In genomic region chr12:69214393-69214792, GRCm38 (mm10) we compare ENCODE assay signal across 15 mouse cellular contexts. TPM values are rescaled to one million over a fixed set of nuclear protein-coding genes. Genes with fewer than 3 reads are reported as not detected.
"Had no signal": no experiment of that assay in that cellular context is flagged by ENCODE, and none has a peak within 500 bp of the region (broad histone marks: within the 10 kb centered on the region; RNA-seq: fewer than 3 reads in every experiment).

No protein-coding gene starts in this region.

- H3K9ac ChIP-seq: liver, embryonic 12.5 days; liver, embryonic 15.5 days; lung, embryonic 15.5 days; midbrain, embryonic 12.5 days; midbrain, embryonic 15.5 days; neural tube, embryonic 12.5 days; neural tube, embryonic 15.5 days; stomach, embryonic 15.5 days had no signal

- H3K4me1 ChIP-seq: liver, embryonic 12.5 days; liver, embryonic 15.5 days; lung, embryonic 15.5 days; midbrain, embryonic 12.5 days; midbrain, embryonic 15.5 days; neural tube, embryonic 12.5 days; neural tube, embryonic 15.5 days; stomach, embryonic 15.5 days had no signal

- H3K4me3 ChIP-seq: liver, embryonic 12.5 days; liver, embryonic 15.5 days; lung, embryonic 15.5 days; midbrain, embryonic 12.5 days; midbrain, embryonic 15.5 days; neural tube, embryonic 12.5 days; neural tube, embryonic 15.5 days; stomach, embryonic 15.5 days had no signal

- ATAC-seq: liver, embryonic 12.5 days; midbrain, embryonic 15.5 days had no signal

- H3K27ac ChIP-seq: liver, embryonic 12.5 days; liver, embryonic 15.5 days; lung, embryonic 15.5 days; midbrain, embryonic 12.5 days; midbrain, embryonic 15.5 days; neural tube, embryonic 12.5 days; neural tube, embryonic 15.5 days; stomach, embryonic 15.5 days had no signal

- DNase-seq: kidney, adult 9 months; kidney, postnatal 14 days; kidney, postnatal 4 days; spleen, adult 18-20 months; thymus, adult 18-20 months; thymus, postnatal 36 days had no signal

- H3K4me2 ChIP-seq: liver, embryonic 12.5 days; liver, embryonic 15.5 days; lung, embryonic 15.5 days; midbrain, embryonic 12.5 days; midbrain, embryonic 15.5 days; neural tube, embryonic 12.5 days; neural tube, embryonic 15.5 days; stomach, embryonic 15.5 days had no signal

- H3K27me3 ChIP-seq: liver, embryonic 12.5 days; liver, embryonic 15.5 days; lung, embryonic 15.5 days; midbrain, embryonic 12.5 days; midbrain, embryonic 15.5 days; neural tube, embryonic 12.5 days; neural tube, embryonic 15.5 days; stomach, embryonic 15.5 days had no signal

- H3K36me3 ChIP-seq: midbrain, embryonic 15.5 days; neural tube, embryonic 15.5 days had no signal

- H3K9me3 ChIP-seq: liver, embryonic 12.5 days; liver, embryonic 15.5 days; lung, embryonic 15.5 days; midbrain, embryonic 12.5 days; midbrain, embryonic 15.5 days; neural tube, embryonic 12.5 days; neural tube, embryonic 15.5 days; stomach, embryonic 15.5 days had no signal

RNA-seq across cellular contexts. Expression of gene Gm49383, which starts 17.5 kb away (rescaled TPM):
- polyA plus RNA-seq: testis, adult 2 months had no signal
